Mouse (Mus musculus) right cerebral cortex, adult 18-20 months (tissue): ENCODE measurements around the gene Col6a5.

Experiments used
- DNase-seq: peaks from one replicate; pipeline ENCODE4 v3.0.0; 2022; ENCODE audit warnings: mixed read lengths

Gene Col6a5

DNA sequence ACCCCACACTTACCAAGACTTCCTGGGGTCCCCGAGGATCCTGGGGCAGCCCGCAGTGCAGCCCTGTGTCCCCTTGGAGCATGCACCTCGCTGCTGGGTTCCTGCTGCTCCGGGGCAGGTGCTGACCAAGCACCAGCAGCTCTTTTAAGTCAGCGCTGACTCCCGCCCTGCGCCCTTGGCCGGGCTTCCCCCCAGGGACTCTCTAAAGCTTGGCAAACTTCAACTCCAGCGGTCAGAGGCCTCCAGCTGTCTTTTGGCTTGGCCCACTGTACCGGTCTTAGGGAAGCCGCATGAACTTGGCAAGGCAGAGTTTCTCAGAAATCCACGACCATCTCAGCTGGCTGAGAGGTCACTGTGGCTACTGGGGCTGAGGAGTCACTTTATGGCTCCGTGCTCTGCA, at the start of gene Col6a5:
TSS of gene Col6a5 (minus strand) at position 111 of the 400 bp plus-strand sequence.
- DNase-seq, result no peak

DNA sequence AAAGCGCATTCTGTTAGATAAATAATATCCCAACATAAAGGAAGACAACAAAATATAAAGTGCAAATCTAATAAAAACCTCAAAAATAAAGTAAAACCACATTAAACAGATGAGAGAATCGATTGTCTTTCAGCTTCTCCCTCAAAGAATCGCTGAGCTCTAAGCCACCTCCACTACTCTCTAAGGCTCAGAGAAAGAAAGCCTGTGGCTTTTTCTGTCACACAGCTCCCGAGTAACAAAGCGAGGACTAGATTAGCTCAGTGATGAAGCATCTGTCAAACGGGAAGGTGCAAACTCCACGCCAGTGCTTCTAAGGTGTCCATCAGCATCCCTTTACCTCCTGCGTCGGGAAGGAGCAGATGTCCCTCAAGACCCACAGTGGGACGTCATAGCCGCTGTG, 37.5 kb upstream of the Col6a5 start:
- DNase-seq, result no peak

DNA sequence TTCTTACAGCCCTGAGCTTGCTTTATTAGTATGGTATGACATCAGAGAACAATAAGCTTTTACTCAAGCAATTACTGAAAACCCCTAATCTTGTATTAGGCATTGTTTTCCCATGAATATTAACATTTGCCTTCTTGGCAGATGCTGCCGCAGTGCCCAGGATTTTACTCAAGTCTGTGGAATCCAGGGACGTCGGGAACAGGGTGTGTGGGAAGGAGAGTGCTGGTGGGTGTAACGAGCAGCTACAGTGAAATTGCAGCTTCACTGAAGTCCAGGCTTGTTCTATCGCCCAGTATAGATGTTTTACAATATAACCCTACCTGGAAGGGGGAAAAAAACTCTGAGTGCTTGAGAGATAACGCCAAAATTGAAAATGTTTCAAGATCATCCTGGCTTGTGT, 32.0 kb upstream of the Col6a5 start:
- DNase-seq, result peak; percentile 68

DNA sequence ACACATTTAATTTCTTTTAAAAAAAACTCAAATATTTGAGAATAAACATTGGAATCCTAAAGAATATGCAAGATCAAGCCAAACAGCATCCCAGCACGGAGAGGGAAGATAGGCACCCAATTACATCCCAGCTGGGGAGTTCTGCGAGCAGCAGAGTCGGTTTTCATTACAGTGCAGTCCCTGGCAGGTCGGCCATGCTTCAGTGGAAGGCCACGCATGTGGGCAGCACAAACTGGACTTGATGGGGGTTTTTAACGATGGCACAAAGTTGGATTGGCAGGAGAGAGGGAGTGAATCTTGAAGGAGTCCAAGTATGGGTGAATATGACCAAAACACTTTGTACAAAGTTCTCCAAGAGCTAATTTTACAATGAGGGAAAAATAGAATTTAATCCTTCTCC, 29.7 kb upstream of the Col6a5 start:
- DNase-seq, result no peak

DNA sequence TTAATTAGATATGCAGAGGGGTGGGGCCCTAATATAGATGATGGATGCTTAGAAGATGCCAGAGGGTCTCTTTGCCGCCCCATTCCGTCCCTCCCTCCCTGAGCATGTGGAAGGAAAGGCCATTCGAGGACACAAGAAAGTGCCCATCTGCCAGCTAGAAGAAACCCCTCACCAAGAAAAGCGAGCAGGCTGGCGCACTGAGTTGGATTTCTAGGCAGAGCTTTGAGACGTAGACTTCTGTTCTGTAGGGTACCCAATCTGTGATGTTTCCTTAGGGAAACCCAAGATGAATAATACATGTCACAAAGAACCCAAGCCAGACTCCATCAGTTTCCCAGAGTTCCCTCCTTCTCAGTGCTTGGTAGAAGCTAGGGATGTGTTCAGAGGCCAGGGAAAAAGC, 29.0 kb upstream of the Col6a5 start:
- DNase-seq, result no peak

DNA sequence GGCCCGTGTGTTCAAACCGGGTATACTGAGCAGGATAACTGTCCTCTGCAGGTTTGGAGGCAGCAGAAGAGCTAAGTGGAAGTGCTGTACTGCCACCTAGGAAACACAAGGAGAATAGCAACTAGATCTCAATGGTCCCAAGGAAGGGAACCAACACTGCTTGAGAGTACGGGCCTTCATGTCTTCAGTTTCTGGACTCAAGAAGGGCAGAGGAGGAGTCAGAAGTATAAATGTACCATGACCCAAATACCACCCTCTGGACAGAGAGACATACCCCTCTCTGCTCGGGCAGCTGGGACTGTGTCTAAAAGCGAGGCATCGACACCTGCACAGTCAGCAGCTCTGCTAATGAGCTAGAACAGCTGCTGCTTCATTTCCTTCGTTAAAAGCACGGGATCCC, 27.7 kb upstream of the Col6a5 start:
- peak; percentile 30 for DNase-seq

DNA sequence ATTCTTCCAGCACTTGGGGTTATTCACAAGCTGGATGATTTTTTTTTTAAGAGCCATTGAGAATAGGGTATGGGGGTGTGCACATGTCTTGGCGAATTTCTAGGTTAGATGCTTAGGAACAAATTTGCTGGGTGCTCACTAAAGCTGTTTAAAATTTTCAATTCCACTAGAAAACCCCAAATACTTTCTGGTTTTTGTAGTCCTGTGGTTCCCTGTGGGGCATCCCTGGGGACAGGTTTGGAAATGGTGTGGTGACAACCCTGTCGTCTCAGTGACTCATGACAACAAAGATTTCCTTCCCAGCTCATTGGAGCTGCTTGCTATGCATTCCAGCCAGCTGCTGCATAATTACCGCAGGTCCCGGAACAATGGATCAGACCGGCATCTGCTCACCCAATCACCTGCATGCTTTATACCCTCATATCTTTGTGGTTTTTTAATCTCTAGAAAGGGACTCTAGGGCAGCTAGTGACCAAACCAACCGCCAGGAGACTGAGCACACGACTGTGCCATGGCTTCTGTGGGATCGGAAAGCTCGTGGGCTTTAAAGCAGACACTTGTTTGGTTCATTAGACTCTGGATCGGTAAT, 24.6 kb upstream of the Col6a5 start:
- DNase-seq, result no peak

DNA sequence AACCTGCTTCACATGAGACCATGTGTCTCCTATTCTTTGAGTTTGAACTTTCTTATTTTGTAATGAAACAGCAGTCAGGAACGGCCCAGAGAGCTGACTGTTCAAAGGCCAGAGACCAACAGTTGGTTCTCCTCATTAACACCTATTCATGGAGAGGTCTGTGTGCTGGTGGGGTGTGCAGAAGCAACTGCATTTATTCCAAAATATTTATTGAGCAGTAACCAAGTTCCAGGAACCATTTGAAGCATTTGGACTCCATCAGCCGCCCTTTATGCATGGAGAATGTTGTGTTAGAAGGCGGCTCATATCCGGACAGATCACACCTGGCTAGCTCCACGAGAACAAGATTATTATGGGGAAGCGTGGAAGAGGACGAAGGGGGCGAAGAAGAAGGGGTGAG, 18.0 kb upstream of the Col6a5 start:
- no peak for DNase-seq

DNA sequence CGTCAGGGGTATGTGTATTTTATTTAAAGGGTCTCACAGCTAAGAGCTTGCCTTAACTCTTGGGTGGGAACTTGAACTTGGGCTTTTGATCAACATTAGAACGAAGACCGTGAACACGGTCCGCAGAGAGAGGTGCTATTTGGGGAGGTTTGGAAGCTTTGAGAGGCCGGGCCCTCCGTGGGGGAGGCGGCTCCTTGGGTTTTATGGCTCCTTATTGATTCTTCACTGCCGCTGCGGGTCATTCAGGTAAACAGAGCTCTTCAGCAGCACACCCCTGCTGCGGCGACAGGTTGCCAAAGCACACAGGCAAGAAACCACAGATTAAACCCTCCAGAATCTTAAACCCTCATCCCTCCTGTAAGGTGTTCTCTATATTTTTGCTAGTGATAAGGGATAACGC, 16.4 kb upstream of the Col6a5 start:
- no peak for DNase-seq

DNA sequence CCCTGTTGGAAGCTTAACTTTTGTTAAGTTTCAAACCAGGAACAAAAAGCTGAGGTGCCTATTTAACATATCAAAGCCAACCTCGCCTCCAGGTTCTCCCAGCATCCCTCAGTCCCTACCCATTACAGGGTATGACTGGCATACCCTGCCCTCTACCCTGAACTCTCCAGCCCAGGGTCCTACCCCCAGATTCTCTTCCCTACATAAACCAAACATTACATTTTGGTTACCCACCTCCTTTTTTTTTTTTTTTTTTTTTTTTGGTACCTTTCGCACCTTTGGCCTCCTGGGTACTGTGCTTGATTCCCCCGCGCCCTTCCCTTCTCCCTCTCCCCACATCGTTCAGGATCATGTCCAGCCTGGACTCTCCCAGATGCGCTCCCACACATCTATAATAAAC, 15.9 kb upstream of the Col6a5 start:
- DNase-seq, result no peak

DNA sequence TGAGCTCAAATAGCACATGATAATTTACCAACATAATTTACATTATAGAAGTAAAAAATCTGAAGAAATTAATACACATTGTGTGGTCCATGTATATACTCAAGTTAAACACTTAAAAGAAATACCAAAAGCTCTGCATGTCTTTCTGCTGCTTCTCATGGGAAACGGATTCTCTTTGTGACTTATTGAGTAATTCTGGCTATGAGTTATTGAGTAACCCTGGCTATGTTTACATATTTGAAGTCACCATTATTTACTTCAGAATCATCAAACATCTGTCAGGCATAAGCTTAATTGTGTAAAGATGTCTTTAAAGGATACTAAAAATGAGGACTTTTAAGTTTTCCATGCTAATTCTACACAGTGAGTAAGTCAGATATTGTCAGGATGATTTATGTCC, 13.3 kb upstream of the Col6a5 start:
- DNase-seq, result no peak

DNA sequence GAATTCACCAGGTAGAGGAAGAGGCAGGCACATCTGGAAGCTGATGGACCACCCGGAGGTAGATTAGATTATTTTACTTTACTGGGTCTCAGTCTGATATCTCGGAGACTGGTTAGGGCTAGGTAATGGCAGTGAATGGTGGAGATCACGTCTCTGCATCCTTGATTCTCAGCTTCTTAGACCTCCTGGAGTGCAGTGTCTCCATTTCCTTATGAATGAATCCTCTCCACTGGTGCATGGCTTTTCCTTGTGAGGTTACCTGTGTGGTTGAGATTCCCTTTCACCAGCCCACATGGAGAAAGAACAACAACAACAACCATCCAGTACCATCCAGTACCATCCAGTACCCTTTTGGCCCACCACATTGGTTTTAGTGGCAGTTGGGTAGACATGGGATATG, 11.6 kb upstream of the Col6a5 start:
- DNase-seq, result no peak

DNA sequence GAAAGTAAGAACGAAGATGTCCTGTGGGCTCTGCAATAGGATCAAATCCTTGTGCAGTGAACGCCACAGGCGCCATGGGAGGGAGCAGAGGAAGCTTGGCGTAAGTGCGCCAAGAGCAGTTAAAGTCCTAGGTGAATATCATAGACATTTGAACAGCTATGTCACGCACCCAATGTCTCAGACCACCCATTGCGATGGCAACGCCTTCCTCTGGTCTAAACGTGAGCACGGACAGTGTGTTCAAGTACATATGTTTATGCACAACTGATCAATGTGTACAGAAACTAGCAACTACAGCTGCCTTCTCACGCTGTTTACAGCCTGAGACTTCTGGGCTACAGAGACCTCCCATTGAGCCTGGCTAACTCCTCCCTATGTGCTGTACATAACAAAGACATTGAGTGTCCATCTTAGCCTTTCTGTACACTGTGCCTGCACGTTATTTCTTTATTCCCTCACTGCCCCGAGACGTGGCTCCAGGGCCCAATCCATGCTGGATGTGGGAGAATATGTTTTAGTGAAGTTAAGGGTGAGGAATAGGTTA, 11.0 kb upstream of the Col6a5 start:
- no peak for DNase-seq

DNA sequence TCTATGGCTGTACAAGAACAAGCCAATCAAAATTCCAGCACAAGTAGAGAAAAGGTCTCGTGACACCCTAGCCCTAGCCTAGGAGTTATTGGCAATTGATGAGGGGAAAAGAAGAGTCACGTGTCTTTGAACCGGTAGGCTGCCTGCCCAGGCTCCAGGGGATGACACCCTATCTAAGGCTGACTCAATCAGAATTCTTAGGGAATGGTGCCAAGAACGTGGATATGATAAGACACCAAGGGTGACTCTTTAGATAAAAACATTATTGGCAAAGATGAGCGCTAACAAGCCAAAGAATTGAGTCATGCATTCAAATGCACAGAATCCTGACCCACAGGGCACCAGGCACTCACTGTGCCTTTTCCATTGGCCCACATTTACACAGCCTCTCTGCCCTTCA, 10.5 kb upstream of the Col6a5 start:
- DNase-seq, result no peak

DNA sequence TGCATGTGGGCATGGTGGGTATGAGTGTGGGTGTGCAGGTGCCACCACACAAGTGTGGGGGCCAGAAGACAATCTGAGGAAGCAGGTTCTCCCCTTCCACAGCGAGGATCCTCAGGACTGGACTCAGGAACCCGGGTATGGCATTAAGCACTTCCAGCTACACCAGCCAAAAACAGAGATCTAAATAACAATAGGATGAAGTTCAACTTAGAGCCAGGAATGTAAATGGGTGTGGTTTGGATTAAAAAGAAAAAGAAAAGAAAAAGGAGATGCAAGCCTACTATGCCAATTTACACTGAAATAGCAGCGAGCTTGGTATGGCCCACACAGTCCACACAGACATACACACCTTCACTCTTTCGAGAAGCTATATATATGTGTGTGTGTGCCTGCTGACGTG, 7.5 kb upstream of the Col6a5 start:
- no peak for DNase-seq

DNA sequence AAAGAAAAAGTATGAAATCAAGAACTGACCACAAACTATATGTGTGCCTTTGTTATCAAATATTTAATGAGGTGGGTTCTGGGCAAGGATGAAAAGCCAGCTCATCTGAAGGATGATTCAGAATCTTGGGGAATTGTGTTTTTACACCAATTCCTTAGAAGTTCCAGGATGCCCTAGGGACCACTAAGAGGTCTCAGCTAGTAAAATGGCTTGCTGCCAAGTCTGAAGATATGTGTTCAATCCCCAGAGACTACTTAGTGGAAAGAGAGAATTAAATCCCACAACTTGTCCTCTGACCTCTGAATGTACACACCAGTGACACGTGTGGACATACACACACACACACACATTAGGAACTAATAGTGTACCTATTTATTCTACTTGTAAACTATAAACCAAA, 1.3 kb downstream of the Col6a5 start:
- DNase-seq, result no peak

DNA sequence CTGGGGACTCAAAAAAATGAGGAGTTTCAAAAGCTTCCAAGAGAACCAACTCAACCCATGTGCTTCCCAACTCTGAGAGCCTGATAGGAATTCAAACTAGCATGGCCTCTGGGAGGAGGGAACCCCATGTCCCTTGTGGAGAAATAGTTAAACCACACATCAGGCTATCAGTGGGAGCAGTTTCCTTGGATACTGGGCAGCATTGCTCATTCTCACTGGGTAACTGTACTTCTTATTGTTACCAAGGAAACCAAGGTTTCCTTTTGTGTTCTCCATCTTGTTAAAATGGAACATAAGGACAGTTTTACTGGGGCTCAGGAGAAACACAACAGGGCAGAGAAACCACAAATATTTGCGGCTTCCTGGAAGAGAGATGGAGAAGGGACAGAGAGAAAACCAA, 10.7 kb downstream of the Col6a5 start:
- peak; percentile 14 for DNase-seq

DNA sequence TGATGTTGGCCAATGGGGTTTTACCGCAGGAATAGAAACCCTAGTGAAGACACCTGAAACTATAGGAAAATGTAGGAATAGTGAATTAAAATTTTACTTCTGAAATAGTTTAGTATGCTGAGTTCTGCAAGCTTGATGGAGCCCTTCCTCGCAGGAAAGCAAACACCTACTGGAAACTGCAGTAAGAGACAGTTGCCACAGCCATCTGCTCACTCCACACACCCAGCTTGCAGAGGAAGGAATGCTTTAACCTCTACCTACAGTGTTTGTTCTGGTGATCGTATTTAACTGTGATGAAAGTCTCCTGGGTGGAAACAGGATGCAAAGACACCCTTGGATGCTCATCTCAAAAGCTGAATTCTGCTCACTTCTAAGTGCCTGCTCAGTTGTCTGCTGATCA, 12.9 kb downstream of the Col6a5 start:
- peak; percentile 69 for DNase-seq

DNA sequence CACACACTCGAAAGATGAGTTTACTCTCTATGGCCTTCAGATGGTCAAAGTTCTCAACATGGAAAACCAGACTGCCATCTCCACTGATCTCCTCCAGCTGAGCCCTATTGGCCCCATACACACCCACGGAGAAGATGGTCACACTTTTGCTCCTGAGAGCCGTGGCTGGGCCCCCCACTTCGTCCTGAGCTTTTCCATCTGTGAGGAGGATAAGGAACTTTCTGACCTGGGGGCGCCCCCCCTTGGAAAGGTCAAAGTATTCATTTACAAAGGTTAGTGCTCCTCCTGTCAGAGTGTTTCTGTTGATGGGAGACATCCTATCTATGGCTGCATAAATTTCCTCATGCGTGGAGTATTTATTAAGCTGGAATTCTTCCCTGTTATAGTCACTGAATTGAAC, 26.6 kb downstream of the Col6a5 start:
- no peak for DNase-seq

DNA sequence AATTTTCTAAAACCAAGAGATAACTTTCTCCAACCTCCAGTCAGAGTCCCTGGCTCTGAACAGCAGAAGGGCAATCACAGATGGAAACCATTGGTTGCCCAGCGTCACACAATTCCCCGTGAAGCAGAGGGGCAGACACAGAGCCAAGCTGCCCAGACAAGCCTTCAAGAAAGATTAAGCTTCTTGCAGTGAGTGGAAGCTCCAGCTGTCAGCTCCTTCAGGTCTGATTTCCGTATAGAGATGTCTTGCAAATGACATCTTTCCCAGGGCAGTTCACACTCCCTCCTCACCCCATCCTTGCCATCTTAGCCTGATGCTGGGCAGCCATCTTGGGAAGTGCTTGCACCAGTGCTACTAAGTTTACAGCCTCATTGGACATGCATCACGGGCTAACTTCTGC, 31.2 kb downstream of the Col6a5 start:
- no peak for DNase-seq

DNA sequence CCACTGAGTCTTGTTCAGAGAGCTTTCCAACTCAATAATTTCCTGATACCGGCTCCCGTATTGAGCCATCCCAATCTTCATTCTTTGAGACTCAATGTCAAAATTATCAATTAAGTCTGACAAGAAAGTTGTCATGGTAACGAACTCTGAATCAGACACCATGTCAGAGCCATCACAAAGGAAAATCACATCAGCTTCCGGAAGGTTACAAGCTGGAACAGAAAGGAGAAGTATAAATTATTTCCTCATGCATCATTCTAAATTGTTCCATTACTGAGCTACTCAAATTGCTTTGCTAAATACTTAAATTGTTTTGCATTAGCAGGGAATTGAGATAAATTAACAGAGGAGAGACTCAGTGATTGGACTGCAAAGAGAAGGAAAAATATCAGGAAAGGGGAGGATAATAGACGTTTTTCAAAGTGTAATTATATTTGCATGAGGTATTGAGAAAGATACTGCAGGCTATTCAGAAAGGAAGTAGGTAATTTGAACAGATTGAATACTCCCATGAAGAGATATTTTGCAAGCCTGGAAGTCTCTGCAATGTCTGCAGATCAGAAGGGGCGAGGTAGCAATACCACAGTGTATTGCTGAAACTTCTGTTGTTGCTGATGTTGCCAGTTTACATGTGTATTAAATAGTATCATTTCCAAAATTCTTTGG, 31.9 kb downstream of the Col6a5 start:
- DNase-seq, result no peak

DNA sequence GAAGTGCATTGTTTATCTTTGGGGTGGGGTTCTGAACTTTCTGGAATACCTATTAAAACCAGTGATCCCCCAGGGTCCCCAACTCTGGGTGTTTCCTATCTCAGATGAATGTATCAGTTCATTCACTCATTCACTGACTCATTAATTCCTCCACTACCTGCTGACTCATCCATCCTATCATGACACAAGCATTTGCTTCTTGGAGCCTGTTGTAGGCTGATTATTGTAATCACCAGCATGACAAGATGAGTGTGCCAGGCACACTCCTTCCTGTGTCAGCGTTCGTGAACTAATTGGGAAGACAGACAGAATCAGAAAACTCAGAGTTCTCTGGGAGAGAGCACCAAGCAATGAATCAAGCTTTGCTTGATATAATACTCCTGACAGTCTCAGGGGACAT, 36.8 kb downstream of the Col6a5 start:
- DNase-seq, result no peak

DNA sequence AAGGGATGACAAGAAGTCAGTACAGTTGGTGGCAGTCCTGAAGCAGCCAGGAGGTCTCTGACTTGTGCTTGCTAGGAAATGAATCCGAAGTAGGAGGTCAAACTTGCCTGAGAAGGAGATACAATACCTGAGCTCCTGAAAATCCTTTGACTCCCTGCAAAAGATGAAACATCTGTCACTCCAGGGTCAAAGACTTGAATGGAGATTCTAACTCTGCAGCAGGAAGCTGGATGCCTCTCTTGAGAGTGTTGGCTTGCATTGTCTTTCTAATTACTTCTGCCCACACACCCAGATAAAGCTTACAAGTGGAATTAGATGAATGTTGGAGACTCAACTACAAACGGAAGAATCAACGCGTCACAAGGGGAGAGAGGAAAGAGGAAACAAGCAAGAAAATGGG, 45.3 kb downstream of the Col6a5 start:
- DNase-seq, result no peak

DNA sequence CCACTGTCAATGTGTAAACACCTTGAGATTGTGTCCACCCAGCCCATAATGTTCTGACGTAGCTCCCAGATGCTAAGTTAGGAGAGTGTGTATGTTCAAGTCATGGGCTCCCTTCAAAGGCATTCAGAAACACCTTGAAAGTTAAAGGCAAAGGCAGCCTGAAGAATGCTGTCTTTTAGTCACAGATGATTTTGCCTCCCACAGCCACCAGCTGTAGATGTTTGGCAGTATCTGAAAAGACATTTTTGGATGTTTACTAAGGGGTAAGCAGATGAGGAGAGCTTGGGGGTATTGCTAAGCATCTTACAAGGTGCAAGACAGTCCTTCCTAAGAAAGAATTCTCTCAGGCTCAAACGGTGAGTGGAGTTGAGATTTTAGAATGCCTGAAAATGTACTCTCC, 50.3 kb downstream of the Col6a5 start:
- DNase-seq, result peak; percentile 62

DNA sequence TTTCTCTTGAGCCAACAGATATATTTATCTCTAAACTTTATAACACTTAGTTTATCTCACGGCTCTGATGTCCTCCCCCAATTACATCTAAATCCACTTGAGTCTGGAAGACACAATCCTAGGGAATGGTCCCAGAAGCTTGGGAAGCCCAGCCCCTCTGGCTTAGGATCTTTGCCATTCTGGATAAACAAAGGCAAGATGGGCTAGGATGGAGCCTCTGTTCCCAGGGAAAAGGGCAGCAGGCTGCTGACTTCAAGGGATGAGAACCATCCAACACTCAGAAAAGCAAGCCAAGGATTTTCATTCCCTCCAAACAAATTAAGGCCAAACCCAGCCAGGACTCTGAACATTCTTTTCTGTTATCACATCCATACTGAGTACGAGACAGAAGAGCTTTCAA, 51.1 kb downstream of the Col6a5 start:
- no peak for DNase-seq
